Mouse (Mus musculus) embryo, embryonic 9.5 days (tissue): ENCODE measurements around the gene Sgcd.
"Not testable (repeated sequence)": the region's sequence is repeated elsewhere in the genome, so short reads cannot be mapped to it uniquely, and the experiment has no call there.

Source experiments
- DNase-seq: peaks from one replicate; pipeline ENCODE4 v3.0.0-alpha.2; 2017; ENCODE audit errors: extremely low spot score

The Sgcd gene

DNA sequence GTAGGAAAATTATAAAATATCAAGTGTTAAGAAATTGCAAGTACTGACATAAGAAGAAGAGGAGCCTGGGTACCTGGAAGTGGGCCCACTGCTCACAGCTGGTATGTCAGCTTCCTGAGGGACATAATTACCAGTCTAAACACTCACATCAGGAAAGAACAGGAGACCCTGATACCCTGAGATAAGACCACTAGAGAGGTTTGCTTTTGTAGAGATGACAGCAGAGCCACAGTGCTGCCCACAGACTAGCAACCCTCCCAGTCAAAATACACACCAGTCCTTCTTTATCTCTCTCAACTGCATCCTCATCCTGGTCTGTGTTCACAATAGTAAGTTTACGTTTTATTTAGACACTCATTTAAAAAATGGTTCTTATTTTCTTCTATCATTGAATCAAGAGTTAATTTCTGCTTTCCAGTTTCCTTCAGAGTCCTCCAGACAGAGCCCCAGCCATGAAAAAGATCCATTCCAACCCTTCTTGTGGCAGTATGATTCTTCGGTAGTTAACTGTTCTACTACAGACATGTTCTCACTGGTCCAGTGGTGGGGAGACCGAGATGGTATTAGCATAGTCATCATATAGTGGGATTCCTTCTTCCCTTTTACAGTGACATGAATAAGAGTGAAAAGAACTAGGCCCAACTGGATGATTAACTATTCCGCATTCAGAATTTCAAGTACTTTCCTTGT is 211.4 kb downstream of the Sgcd start:
- DNase-seq: no peak

DNA sequence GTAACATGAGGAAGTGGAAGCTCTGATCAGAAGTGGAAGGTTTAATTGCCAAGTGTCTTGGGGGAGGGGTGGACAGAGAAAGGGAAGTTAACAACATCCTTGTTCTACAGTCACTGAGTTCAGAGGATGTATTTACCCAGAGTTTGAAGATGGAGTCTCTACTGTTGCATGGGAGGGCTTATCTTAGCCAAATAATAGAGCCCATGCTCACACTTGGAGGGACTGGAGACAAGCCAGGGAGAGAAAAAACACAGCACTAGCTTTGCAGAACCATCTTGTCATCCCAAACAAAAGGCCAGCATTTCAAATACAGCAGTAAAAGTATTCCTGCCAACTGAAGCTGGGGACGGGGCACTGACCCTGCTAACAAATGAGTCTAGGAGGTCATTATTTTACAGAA is 212.8 kb downstream of the Sgcd start:
- DNase-seq: no peak

DNA sequence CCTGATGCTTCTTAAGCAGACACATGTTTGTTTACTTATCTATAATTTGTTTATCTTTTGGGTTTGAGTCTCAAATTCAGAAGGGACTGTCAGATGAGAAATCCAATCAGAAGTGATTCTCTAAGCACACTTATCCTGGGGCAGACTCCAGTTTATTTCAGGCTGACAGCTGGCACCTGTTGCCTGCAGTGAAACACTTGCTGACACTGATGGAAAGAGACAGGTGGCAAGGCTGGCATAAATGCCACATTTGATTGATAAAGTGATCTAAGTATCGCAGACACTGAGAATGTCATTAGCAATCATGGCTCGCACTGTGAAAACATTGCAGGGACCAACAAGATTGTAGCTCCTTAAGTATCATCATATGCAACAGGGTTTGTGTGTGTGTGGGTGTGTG is 222.9 kb downstream of the Sgcd start:
- DNase-seq: no peak

DNA sequence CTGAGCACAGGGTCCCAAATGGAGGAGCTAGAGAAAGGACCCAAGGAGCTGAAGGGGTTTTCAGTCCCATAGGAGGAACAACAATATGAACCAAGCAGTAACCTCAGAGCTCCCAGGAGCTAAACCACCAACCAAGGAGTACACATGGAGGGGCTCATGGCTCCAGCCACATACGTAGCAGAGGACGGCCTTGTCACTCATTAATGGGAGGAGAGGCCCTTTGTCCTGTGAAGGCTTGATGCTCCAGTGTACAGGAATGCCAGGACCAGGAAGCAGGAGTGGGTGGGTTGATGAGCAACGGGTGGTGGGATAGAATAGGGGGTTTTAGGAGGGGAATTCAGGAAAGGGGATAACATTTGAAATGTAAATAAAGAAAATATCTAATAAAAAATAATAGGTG is 225.2 kb downstream of the Sgcd start:
- DNase-seq: not testable (repeated sequence)

DNA sequence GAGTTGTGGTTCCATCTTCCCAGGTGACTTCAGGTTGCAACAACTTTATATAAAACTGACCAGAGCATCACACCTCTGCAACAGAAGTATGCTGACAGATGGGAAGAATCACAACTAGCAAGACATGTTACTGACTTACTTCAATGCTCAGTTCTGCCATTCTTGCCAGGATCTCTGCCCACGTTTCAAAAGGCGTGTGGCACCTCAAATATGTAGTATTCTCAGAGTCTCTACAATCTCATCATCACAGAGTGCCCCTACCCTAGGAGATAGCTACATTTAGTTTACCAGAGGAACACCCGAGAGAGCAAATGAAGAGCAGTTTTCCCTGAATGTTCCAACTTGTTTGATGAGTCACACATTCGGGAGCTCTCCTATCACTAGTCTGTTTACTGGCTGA is 229.8 kb downstream of the Sgcd start:
- no peak for DNase-seq

DNA sequence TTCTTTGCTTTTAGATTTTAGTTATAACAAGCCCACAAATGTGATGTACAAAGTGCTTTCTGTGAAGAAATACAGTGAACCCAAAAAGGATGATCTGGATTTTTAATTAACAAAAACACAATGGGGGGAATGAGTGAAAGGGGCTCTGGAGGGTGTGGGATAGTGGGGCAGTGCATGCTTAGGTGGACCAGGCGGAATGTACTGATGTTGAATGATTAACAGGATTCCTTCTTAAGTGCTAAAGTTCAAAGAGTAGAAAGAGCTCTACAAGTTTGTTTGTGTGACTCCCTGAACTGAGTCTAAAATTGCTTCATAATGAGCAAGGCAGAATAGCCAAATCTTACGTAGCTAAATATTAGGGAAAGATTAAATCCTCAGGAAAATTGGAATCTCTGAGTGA is 246.0 kb downstream of the Sgcd start:
- no peak for DNase-seq

DNA sequence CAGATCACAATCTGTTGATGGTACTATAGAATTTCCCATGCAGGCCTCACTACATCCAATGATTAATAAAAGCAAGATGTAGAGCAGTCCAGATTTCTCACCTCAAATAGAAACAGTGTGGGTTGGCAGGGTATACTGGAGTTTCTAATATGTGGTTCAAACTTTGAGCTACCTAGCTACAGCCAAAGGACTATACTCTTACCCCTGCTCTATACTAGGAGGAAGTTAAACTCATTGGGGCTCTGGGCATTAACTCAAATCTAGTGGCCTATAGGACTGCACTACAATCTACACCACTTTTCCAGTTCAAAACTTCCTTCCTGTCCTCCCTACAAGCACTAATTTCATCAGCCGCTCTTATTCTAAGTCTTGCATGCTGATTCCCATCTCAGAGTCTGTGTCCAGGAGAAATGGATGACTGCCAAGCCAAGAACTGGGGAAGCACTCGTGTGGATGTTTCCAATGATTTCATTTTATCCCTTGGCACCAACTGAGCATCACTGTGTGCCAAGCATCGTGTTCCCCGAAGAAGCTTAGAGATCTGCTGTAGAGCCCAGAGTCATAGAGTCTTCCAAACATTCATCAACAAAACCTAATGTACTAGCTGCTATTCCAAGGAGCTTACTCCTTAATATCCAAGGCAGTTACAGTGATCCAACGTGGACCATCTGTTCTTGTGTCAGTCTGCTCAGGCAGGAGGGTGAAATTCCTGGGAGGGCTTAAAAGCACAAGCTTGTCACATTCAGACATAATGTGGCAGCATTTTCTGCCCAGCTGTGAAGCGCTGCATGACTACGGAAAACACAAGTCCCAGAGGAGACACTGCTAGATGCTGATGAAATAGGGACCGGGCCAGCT is 283.6 kb downstream of the Sgcd start:
- DNase-seq: no peak

DNA sequence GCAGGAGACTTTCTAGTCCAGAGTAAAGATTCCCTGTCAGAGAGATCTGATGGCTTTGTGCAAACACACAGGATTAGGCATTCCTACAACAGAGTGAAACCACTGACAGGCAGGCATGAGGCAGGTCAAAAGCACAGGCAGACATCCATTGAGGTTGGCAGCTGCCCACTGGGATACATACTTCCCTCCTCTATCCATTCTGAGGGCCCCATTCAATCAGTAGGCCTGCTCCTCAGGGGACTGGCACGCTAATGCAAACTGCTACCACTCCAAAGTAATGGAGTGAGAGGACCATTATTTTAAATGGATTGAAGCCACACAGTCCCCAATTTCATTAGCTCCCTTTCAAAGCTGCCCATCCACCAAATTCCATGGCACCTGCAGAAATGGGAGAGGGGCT is 293.2 kb downstream of the Sgcd start:
- DNase-seq: no peak

DNA sequence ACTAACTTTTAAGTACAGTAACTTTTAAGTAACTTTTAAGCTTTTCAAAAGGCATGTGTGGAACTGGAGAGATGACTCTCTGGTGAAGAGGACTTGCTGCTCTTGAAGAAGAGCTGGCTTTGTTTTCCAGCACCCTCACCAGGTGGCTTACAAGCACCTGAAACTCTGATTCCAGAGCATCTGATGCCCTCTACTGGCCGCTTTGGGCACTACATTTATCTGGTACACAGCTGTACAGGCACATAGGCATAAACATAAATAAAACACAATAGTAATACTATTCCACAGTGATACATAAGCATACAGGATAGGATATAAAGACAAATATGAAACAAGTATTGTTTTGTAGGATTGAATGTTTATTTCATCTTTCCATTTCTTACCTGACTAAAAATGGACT is 330.6 kb downstream of the Sgcd start:
- peak; percentile 55 for DNase-seq

DNA sequence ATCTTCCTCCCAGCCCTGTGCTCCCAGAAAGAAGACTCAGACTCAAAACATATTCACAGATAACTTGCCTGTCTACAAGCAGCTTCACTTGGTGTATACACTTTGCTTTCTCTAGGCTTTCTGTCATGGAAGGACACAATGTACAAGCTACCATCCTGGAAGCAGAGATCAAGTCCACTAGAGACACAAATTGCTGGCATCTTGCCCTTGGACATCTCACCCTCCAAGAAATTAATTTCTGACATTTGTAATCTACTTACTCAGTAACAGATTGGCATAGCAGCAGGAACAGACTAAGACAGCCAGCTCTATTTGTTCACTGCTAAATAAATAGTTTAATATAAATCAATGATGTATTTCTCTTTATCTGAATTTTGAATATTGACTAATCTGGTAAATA is 342.9 kb downstream of the Sgcd start:
- DNase-seq: no peak

DNA sequence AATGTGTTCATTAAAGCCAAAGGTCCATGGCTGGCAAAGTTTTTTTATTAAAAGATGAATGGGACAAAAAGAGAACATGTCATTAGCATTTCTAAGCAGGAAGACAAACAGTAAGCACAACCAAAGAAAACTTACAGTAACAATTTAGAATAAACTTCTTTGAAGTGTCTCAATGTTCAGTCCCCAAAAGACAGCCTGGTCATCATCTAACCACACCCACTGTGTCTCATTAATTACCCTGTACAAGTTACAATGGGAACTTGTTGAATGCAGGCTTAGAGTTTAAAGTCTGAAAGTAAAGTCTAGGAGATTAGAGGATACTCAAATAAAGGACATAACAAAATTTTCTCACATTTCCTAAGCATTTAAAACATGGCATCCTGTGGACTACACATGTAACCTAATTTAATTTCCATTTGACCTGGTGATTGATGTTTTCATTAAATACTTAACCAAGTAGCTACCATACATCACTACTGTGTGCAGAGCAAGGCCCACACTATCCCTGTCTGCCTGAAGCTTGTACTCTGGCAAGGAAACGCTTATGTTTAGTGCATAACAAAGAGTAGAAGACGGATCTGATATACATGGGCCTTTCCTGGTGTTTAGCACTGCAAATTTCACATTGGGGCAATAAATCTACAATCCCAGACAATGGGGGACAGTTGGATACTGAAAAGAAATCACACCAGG is 347.1 kb downstream of the Sgcd start:
- no peak for DNase-seq

DNA sequence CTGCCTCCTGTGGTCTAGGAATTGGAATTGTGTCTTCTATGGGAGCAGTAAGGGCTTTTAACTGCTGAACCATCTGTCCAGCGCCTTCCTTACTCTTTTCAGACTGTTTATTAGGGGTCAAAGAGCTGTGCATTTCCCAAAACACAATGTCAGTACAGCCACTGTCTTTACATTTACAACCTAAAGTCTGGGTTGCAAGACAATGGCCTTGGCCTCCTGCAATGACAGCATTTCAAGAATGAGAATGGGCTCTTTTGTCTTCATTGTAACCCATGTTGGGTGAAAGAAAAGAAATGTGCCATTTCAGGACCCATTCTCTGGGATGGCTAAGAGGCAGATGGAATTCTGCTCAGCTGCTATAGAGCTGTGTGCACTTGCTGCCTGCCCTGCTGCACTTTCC is 348.2 kb downstream of the Sgcd start:
- peak; percentile 29 for DNase-seq

DNA sequence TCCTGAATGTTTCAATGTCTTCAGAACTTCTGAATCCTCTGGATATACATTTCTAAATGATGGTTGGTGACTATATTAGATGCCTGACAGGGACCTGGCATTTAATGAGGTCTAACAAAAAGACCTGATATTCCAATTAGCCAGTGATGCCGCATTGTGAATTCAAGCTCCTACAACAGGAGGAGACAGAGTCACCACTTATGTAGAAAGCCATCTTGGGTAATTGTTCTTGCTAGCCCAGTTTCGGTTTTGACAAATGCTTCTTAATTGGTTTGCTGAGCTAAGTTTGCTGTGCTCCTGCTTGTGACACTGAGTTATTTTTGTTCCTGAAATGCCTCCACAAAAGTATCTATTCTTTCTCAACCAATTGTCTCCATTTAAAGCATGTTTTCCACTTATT is 358.6 kb downstream of the Sgcd start:
- no peak for DNase-seq

DNA sequence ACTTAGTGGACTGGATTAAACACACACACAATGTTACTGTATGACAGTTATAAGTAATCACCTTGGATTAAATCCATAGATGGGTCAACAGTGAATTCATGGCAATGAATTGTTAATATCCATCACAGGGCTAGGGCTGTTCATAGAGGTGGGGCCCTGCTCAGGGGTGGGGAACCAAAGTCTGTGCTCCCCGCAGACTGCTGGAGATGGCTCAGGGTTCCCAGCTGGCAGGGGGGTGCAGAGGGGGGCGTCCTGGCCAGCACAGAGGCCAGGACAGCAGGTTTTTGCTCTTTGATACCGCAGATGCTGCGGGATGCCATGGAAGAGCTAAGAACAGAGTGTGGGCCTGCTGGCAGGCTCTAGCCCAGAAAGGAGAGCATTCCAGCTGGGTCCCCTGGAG is 378.9 kb downstream of the Sgcd start:
- no peak for DNase-seq

DNA sequence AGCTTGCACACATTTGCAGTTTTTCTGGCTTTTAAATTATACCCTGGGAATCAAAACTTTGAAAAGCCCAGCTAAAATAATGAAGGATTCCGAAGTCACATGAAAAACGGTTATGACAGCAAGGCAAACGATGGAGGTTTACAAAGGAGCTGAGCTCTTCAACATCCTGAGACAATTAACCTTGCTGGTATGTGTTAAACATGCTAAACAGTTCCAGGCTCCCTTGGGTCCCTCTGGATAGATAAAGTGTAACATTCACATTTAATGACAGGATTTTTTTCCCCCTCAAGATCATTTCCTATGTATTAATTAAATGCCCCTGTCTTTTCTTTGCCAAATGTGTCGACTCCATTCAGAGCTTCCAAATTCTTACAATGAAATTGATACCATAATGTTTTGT is 414.1 kb downstream of the Sgcd start:
- DNase-seq: no peak

DNA sequence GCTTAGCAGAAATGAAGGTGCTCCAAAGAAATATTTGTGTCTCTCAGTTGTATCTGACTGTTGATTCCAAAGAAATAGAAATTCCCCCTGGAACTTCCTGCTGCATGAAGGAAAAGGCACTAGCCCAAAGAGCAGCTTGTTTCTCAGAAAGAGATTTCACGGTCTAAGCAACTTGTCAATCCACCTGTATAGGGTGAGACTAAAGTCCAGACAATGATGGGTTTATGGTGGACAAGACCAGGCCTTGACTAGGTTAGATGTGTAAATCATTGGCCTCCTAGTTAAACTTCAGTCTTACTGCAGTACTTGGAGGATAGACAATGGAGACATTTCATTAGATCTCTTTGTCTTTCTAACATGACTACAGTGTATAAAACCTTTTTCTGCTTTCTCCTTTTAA is 420.3 kb downstream of the Sgcd start:
- no peak for DNase-seq

DNA sequence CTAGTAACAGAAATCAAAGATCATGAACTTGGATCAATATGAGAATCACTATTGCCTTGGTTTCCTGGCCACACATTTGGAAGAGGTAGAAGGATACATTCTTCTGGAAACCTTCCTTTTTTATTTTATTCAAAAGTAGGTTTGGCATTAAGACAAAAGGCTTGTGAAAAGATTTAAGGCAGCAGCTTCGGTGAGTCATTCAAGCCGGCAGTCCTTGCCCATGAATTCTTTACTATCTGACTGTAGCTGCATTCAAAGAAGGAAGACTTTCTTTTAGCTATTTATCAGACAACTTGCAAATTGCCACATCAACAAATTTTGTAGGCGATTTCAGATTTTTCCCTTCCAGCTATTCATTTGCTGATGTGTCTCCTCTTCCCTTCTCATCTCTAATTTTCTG is 422.6 kb downstream of the Sgcd start:
- DNase-seq: no peak

DNA sequence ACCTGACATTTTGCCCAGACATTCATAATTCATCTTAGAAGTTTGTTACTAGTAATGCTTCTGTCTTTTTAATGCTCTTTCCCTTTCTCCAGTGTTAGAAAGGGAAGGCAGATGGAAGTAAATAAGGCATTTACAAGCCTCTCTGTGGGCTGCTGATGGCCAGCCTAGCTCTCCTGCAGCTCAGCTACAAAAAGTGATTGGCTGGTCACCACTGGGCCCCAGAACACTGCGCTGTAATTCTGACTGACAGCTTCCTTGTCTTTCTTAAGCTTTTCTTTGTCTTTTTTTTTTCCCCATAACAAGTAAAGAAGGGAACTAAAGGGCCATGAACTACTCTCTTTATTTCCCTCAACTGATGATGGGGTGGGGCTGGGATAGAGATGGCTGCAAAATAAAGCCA is 463.9 kb downstream of the Sgcd start:
- DNase-seq: no peak

DNA sequence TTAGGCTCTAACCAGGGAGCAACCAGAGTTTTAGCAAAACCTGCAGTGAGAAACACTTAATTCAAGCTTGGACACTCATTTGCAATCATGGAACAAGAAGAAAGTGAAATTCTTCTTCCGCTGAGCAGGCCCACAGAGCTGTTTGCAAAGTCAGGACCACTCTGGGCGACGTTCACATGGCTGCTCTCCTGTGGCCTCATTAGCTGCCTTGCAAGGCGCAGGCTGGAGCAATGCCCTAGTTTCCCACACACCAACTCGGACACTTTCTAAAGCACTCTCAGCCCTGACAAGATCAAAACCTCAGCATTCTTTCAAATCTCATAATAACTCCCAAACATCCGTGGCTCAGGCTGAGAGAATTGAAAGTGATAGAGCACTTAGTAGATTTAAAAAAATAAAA is 480.7 kb downstream of the Sgcd start:
- no peak for DNase-seq

DNA sequence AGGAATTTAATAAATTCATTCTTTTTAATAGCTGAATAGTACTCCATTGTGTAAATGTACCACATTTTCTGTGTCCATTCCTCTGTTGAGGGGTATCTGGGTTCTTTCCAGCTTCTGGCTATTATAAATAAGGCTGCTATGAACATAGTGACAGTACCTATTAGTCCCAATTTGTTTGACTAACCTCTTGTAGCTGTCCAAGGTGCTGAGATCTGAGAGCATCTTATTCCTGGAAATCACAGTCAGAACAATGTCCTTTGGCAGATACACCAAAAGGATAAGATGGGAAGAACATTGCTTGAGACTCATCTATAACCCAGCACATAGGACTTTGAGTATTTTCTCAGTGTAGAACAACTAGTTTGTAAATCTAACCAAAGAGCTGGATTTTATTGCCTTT is 485.5 kb downstream of the Sgcd start:
- DNase-seq: not testable (repeated sequence)

DNA sequence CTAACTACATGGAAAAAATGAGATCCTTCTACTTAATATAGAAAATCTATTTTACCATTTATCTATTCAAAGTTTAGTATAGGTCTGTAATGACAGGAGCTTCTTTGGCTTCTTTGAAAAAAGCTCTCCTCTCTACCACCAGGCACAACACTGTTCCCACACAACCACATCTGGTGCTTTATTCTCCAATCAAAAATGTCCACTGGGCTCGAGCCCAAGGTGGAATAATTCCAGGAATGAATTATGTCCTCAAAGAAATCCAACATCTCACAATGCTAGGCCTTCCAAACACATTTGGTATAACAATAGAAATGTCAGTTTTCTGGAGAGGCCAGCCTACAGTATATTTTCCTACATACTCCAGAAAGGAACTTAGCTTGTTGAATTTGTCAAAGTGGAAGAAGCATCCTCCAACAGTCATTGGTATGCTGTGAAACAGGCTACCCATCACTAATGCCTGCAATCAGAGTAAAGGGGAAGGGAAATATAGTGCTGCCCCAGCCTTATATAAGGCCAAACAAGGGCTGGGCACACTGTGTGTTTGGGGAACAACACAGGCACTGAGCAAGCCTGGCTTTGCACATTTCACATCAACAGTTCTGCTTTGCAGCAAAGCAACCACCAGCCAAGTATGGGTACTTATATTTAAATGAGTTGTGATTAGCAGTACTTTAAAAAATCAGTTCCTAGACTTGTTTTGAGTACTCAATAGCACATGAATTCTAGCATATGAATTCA is 515.1 kb downstream of the Sgcd start:
- no peak for DNase-seq

DNA sequence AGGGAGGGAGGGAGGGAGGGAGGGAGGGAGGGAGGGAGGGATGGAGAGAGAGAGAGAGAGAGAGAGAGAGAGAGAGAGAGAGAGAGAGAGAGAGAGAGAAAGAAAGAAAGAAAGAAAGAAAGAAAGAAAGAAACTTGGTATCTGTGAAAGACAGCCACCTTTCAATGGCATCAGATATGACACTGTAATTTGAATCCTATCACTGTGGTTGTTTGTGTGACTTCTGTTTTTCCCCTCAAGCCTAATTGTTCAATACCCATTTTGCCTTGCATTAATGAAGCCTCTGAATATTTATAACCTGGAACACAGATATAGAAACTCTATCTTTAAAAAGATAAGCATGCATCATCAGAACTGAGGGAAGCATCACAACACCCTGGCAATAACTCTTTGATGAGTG is 528.1 kb downstream of the Sgcd start:
- DNase-seq: not testable (repeated sequence)
